Mouse (Mus musculus) stomach, postnatal 0 days (tissue): ENCODE measurements around the gene Tmem106b. TPM values are rescaled to one million over a fixed set of nuclear protein-coding genes. Genes with fewer than 3 reads are reported as not detected.

Experiments
- ATAC-seq: fragments of 200-750 bp; cut with Nextera tagmentation; 2 replicates; pipeline ENCODE4 v1.8.0; 2017; ENCODE audit not compliant: low FRiP score, low TSS enrichment
- DNase-seq: peaks from one replicate; pipeline ENCODE4 v3.0.0-alpha.2; 2016; ENCODE audit warnings: low spot score
- H3K27ac ChIP-seq: fragments of 300-500 bp; sonication (generic); replicated peaks from 2 replicates; pipeline ENCODE4 v1.5.1; 2014; ENCODE audit warnings: mild to moderate bottlenecking, control low read depth
- H3K27me3 ChIP-seq: fragments of 300-500 bp; sonication (generic); 2 replicates; pipeline ENCODE4 v1.6.1; 2014; ENCODE audit warnings: low read length; ENCODE audit not compliant: control insufficient read depth, insufficient read depth
- H3K36me3 ChIP-seq: fragments of 300-500 bp; sonication (generic); 2 replicates; pipeline ENCODE4 v1.6.1; 2014; ENCODE audit warnings: low read length, mixed read lengths; ENCODE audit not compliant: control insufficient read depth, insufficient read depth
- H3K4me1 ChIP-seq: fragments of 300-500 bp; sonication (generic); replicated peaks from 2 replicates; pipeline ENCODE4 v1.6.1; 2014; ENCODE audit warnings: antibody characterized with exemption; ENCODE audit not compliant: control insufficient read depth, insufficient read depth
- H3K4me2 ChIP-seq: fragments of 300-500 bp; sonication (generic); replicated peaks from 2 replicates; pipeline ENCODE4 v1.6.1; 2014; ENCODE audit warnings: low read depth, mild to moderate bottlenecking, control low read depth, moderate library complexity
- H3K4me3 ChIP-seq: fragments of 300-500 bp; sonication (generic); 2 replicates; pipeline ENCODE4 v1.5.1; 2014; ENCODE audit warnings: low read depth, low read length, control low read depth
- H3K9ac ChIP-seq: fragments of 300-500 bp; sonication (generic); 2 replicates; pipeline ENCODE4 v1.6.1; 2014; ENCODE audit warnings: mild to moderate bottlenecking, low read length, control low read depth, mixed read lengths
- H3K9me3 ChIP-seq: fragments of 300-500 bp; sonication (generic); 2 replicates; pipeline ENCODE4 v1.6.1; 2016; ENCODE audit warnings: low read length; ENCODE audit not compliant: control insufficient read depth
- CTCF ChIP-seq: IDR thresholded peaks from 2 replicates; pipeline ENCODE4 v1.5.1; 2016; ENCODE audit warnings: antibody characterized with exemption, low read depth, mild to moderate bottlenecking, moderate library complexity
- EP300 ChIP-seq: optimal IDR thresholded peaks from 2 replicates; pipeline ENCODE3; 2016; ENCODE audit warnings: antibody characterized with exemption
- WGBS: fragments of 180-500 bp; shearing (Covaris S2); extraction: QIAGEN DNeasy Blood & Tissue Kit; methylation state at CpG from one replicate; pipeline ENCODE4 v1.1.7; 2014; 5-methylcytosine and 5-hydroxymethylcytosine counted together
- polyA plus RNA-seq: library from polyadenylated mRNA; unstranded; fragments of >200 nt; fragmentation: Nextera tagmentation; extraction: Ambion mirVana; gene quantifications from 2 replicates; pipeline ENCODE4 v1.2.1, GENCODE M21; 2015

Tmem106b gene
- polyA plus RNA-seq, 1 experiment from 2014 or later = 40.3 TPM

- TF ChIP-seq EP300 (no peak), CTCF (no peak)
Measured at GRCm38 (mm10) chr6:13073876-13074275, 4.3 kb downstream of the Tmem106b start.

GRCm38 (mm10) chr6:13082881-13083280 is 13.3 kb downstream of the Tmem106b start:
- Histone ChIP-seq H3K4me1 (no peaks in the 10 kb centered on the region), H3K9me3 (no peaks in the 10 kb centered on the region), H3K4me2 (no peak overlapping the region), H3K4me3 (no peak overlapping the region), H3K27ac (no peak overlapping the region), H3K27me3 (no peaks in the 10 kb centered on the region), H3K9ac (no peak overlapping the region), H3K36me3 (peaks cover 22% of the 10 kb centered on the region)
- DNase-seq = no peak
- ATAC-seq = no peak
- WGBS = 89% methylated on average over 9 of the region's 9 CpGs
- no peak for TF ChIP-seq CTCF
- TF ChIP-seq EP300 = no peak

More at GRCm38 (mm10) chr6:13073876-13074275, 4.3 kb downstream of the Tmem106b start:
- no peak for ATAC-seq
- H3K36me3 ChIP-seq = peaks cover 11% of the 10 kb centered on the region
- H3K4me3 ChIP-seq = no peak overlapping the region
- no peak overlapping the region for H3K9ac ChIP-seq
- DNase-seq = no peak
- H3K27ac ChIP-seq = no peak overlapping the region
- no peak overlapping the region for H3K4me2 ChIP-seq
- no peaks in the 10 kb centered on the region for H3K4me1 ChIP-seq
- H3K27me3 ChIP-seq = no peaks in the 10 kb centered on the region
- no peaks in the 10 kb centered on the region for H3K9me3 ChIP-seq
- WGBS = 70% methylated on average over 2 of the region's 2 CpGs

DNA sequence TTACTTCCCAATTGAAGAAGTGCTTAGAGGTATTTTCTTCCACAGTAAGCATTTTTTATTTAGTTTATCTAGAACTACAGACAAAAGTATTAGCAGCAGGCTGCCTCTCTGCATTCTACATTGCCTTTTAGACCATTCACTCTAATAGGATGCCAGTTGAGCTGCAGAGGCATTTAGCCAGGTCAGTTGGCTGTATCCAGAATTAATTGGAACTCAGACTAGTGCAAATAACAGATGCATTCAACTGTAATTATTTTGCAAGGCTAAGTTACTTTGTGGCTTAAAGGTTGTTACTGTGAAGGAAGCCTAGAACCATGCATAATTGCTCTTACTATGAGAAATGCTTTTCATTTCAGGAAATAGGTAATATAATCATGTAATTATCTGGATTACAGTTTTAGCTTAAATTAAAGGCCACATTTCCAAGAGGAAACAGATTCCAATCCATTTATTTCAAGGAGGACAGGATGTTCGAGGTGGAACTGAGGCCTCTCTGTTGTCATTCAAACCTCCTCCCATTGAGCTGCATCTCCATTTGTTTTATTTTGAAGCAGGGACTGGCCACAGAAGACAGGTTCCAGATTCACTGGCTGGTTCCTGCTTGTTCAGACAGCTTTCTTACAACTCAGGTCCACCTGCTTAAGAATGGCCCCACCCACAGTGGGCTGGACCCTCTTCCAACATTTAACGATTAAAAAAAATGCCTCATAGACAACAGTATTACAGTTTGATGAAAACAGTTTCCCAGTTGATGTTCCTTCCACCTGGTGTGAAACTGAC is 27.3 kb downstream of the Tmem106b start:
- Histone ChIP-seq H3K27me3 (no peaks in the 10 kb centered on the region), H3K27ac (no peak overlapping the region), H3K36me3 (no peaks in the 10 kb centered on the region), H3K4me2 (no peak overlapping the region), H3K9me3 (no peaks in the 10 kb centered on the region), H3K4me3 (no peak overlapping the region), H3K4me1 (no peaks in the 10 kb centered on the region), H3K9ac (no peak overlapping the region)
- DNase-seq (no peak), ATAC-seq (no peak)
- 65% methylated on average over 2 of the region's 2 CpGs for WGBS
- no peak for TF ChIP-seq EP300
- TF ChIP-seq CTCF = no peak

GRCm38 (mm10) chr6:13100137-13100536 is 30.6 kb downstream of the Tmem106b start:
- no peak for ATAC-seq
- TF ChIP-seq EP300 = no peak
- no peak for TF ChIP-seq CTCF
- Histone ChIP-seq H3K4me2 (no peak overlapping the region), H3K9me3 (no peaks in the 10 kb centered on the region), H3K4me1 (no peaks in the 10 kb centered on the region), H3K4me3 (no peak overlapping the region), H3K9ac (no peak overlapping the region), H3K27me3 (no peaks in the 10 kb centered on the region), H3K36me3 (no peaks in the 10 kb centered on the region), H3K27ac (no peak overlapping the region)
- 93% methylated on average over 2 of the region's 2 CpGs for WGBS
- DNase-seq = no peak

DNA sequence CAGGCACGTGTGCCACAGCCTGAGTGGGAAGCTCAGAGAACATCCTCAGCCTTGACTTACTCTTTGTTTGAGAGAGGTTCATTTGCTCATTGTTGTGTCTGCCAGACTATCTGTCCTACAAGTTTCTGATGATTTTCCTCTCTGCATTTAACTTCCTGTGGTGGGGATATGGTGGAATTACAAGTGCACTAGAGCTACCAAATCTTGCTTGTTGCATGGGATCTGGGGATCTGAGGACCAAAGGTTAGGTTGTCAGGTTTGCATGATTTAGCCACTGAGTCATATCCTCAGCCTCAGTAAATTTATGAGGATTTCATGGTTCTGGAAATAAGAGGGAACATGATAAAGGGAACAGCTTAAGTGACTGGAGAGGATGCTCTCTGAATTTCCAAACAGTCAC is 39.1 kb downstream of the Tmem106b start:
- Histone ChIP-seq H3K4me2 (no peak overlapping the region), H3K36me3 (no peaks in the 10 kb centered on the region), H3K27ac (no peak overlapping the region), H3K9ac (no peak overlapping the region), H3K27me3 (no peaks in the 10 kb centered on the region), H3K4me1 (no peaks in the 10 kb centered on the region), H3K4me3 (no peak overlapping the region), H3K9me3 (no peaks in the 10 kb centered on the region)
- TF ChIP-seq EP300 (no peak), CTCF (no peak)
- 51% methylated on average over 1 of the region's 1 CpGs for WGBS
- ATAC-seq (no peak), DNase-seq (no peak)

GRCm38 (mm10) chr6:13137255-13137654 is 67.7 kb downstream of the Tmem106b start:
- DNase-seq = no peak
- H3K4me1 ChIP-seq = no peaks in the 10 kb centered on the region
- no peak overlapping the region for H3K4me3 ChIP-seq
- H3K4me2 ChIP-seq = no peak overlapping the region
- H3K36me3 ChIP-seq = no peaks in the 10 kb centered on the region
- H3K27me3 ChIP-seq = no peaks in the 10 kb centered on the region
- no peak overlapping the region for H3K27ac ChIP-seq
- H3K9ac ChIP-seq = no peak overlapping the region
- no peak for TF ChIP-seq CTCF
- no peak for TF ChIP-seq EP300
- ATAC-seq = no peak
- 81% methylated on average over 1 of the region's 1 CpGs for WGBS
- H3K9me3 ChIP-seq = no peaks in the 10 kb centered on the region

Other genes starting within 250 kb of the Tmem106b start
- gene Vwde, start 155.2 kb downstream of the Tmem106b start, polyA plus RNA-seq = 0.02 TPM in 1 of 2 replicates, not detected in the other